Mouse (Mus musculus): Measurements from ENCODE around the gene Stab1. TPM values are rescaled to one million over a fixed set of nuclear protein-coding genes. Genes with fewer than 3 reads are reported as not detected.

Gene Stab1
- polyA plus RNA-seq, 2 experiments: 18.9 to 19.3 TPM

- H3K4me3 ChIP-seq (ENCODE audit: insufficient read depth in 1 of 2, low read depth in 2 of 2, low read length in 2 of 2): no peak overlapping the region
- H3K27ac ChIP-seq: no peak overlapping the region
- H3K4me1 ChIP-seq (replicated peaks; ENCODE audit: control insufficient read depth in 2 of 2, insufficient read depth in 2 of 2, low read length in 1 of 2): 0 out of 4 replicates have a peak, but pooled peaks cover under 1 to 2% of the 10 kb centered on the region in 2 experiments
- no peak for DNase-seq (ENCODE audit: low read depth in 3 of 3, low spot score in 3 of 3)
- no peak overlapping the region for H3K4me2 ChIP-seq (ENCODE audit: low read depth)
- H3K36me3 ChIP-seq (replicated peaks; ENCODE audit: control insufficient read depth, insufficient read depth, low read depth): peaks cover 33% of the 10 kb centered on the region
- no peak overlapping the region for H3K9ac ChIP-seq (replicated peaks)
- no peak for ATAC-seq (ENCODE audit: insufficient read depth)
- H3K9me3 ChIP-seq (ENCODE audit: control insufficient read depth, low read length): no peaks in the 10 kb centered on the region
- WGBS (ENCODE audit: insufficient replicate concordance): 9% methylated on average over 6 of the region's 6 CpGs
- H3K27me3 ChIP-seq (ENCODE audit: control insufficient read depth, insufficient read depth, low read length): no peaks in the 10 kb centered on the region
- no peak for TF ChIP-seq CTCF (IDR thresholded peaks at IDR 0.05; ENCODE audit: low read depth)
- no peak for TF ChIP-seq EP300 (IDR thresholded peaks at IDR 0.05; ENCODE audit: low read depth)
Measured at GRCm38 (mm10) chr14:31169508-31169907, 1.1 kb upstream of the Stab1 start.

GRCm38 (mm10) chr14:31166827-31167226 lies 1.6 kb downstream of the Stab1 start:
- Histone ChIP-seq H3K27me3 (ENCODE audit: control insufficient read depth, insufficient read depth, low read length) (no peaks in the 10 kb centered on the region), H3K27ac (no peak overlapping the region), H3K4me3 (ENCODE audit: insufficient read depth in 1 of 2, low read depth in 2 of 2, low read length in 2 of 2) (peak overlapping the region; percentile 11 to 20; a peak in 3 of 4 replicates), H3K4me2 (ENCODE audit: low read depth) (no peak overlapping the region), H3K4me1 (replicated peaks; ENCODE audit: control insufficient read depth in 2 of 2, insufficient read depth in 2 of 2, low read length in 1 of 2) (peaks cover 8% of the 10 kb centered on the region in 2 experiments), H3K9ac (replicated peaks) (no peak overlapping the region), H3K9me3 (ENCODE audit: control insufficient read depth, low read length) (no peaks in the 10 kb centered on the region), H3K36me3 (replicated peaks; ENCODE audit: control insufficient read depth, insufficient read depth, low read depth) (peaks cover 11% of the 10 kb centered on the region)
- TF ChIP-seq EP300 (IDR thresholded peaks at IDR 0.05; ENCODE audit: low read depth) (no peak), CTCF (IDR thresholded peaks at IDR 0.05; ENCODE audit: low read depth) (no peak)
- ATAC-seq (ENCODE audit: insufficient read depth) (no peak), DNase-seq (ENCODE audit: low read depth in 3 of 3, low spot score in 3 of 3) (no peak)
- WGBS (ENCODE audit: insufficient replicate concordance): 37% methylated on average over 9 of the region's 9 CpGs

- H3K4me2 ChIP-seq (ENCODE audit: low read depth): no peak overlapping the region; the same call in 1 of the 2 replicates
- no peaks in the 10 kb centered on the region for H3K27me3 ChIP-seq (ENCODE audit: control insufficient read depth, insufficient read depth, low read length)
- H3K4me1 ChIP-seq (replicated peaks; ENCODE audit: control insufficient read depth in 2 of 2, insufficient read depth in 2 of 2, low read length in 1 of 2): peaks cover 8% of the 10 kb centered on the region in 2 experiments
- DNase-seq (ENCODE audit: low read depth in 3 of 3, low spot score in 3 of 3): peak in 1 of 3 experiments; percentile 45
- no peak overlapping the region for H3K9ac ChIP-seq (replicated peaks)
- 10% methylated on average over 10 of the region's 10 CpGs for WGBS (ENCODE audit: insufficient replicate concordance)
- peaks cover 4% of the 10 kb centered on the region for H3K36me3 ChIP-seq (replicated peaks; ENCODE audit: control insufficient read depth, insufficient read depth, low read depth)
- TF ChIP-seq EP300 (IDR thresholded peaks at IDR 0.05; ENCODE audit: low read depth): no peak
- TF ChIP-seq CTCF (IDR thresholded peaks at IDR 0.05; ENCODE audit: low read depth): no peak
- ATAC-seq (ENCODE audit: insufficient read depth): no peak
- H3K9me3 ChIP-seq (ENCODE audit: control insufficient read depth, low read length): no peaks in the 10 kb centered on the region
- no peak overlapping the region for H3K4me3 ChIP-seq (ENCODE audit: insufficient read depth in 1 of 2, low read depth in 2 of 2, low read length in 2 of 2)
- H3K27ac ChIP-seq: no peak overlapping the region
Measured at GRCm38 (mm10) chr14:31165991-31166630, 2.3 kb downstream of the Stab1 start.

DNA sequence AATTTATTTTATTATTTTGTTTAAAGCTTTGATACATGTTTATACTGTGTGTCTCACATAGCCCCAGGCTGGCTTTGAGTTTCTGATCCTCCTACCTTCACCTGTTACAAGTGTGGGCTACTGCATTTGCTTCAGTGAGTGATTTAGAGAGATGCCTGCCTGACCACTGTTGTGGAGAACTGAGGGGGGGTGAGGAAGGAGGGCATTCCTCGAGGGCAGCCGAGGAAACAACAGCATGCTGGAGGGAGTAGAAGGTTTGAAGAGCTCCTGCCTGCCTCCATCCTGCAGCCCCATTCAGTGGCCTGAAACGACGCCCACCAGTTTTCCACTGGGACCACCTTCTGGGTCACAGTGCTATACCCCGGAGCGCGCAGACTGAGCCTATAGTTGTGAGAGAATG lies 3.0 kb downstream of the Stab1 start:
- ATAC-seq (ENCODE audit: insufficient read depth) (no peak), DNase-seq (ENCODE audit: low read depth in 3 of 3, low spot score in 3 of 3) (no peak)
- TF ChIP-seq EP300 (IDR thresholded peaks at IDR 0.05; ENCODE audit: low read depth) (no peak), CTCF (IDR thresholded peaks at IDR 0.05; ENCODE audit: low read depth) (no peak)
- WGBS (ENCODE audit: insufficient replicate concordance): 25% methylated on average over 7 of the region's 7 CpGs
- Histone ChIP-seq H3K36me3 (replicated peaks; ENCODE audit: control insufficient read depth, insufficient read depth, low read depth) (no peaks in the 10 kb centered on the region), H3K4me3 (ENCODE audit: insufficient read depth in 1 of 2, low read depth in 2 of 2, low read length in 2 of 2) (no peak overlapping the region), H3K9me3 (ENCODE audit: control insufficient read depth, low read length) (no peaks in the 10 kb centered on the region), H3K4me2 (ENCODE audit: low read depth) (no peak overlapping the region), H3K27me3 (ENCODE audit: control insufficient read depth, insufficient read depth, low read length) (no peaks in the 10 kb centered on the region), H3K9ac (replicated peaks) (no peak overlapping the region), H3K4me1 (replicated peaks; ENCODE audit: control insufficient read depth in 2 of 2, insufficient read depth in 2 of 2, low read length in 1 of 2) (peaks cover 8% of the 10 kb centered on the region in 2 experiments), H3K27ac (no peak overlapping the region)

DNA sequence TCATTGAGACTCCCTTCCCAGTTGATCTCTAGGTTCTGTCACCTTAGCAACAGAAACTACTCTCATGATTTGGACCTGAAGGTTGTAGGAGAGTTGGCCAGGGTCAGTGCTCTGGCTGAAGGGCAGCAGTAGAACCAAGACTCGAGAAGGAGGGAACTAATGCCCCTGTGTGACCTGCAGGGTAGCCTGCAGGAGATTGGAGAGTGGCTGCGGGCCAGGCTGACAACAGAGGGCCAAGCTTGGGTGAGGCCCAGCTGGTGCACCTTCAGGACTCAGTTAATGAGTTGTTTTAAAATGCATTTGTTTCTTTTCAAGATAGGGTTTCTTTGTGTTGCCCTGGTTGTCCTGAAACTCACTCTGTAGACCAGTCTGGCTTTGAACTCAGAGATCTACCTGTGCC lies 3.4 kb downstream of the Stab1 start:
- no peak for TF ChIP-seq CTCF (IDR thresholded peaks at IDR 0.05; ENCODE audit: low read depth)
- TF ChIP-seq EP300 (IDR thresholded peaks at IDR 0.05; ENCODE audit: low read depth): no peak
- Histone ChIP-seq H3K27me3 (ENCODE audit: control insufficient read depth, insufficient read depth, low read length) (no peaks in the 10 kb centered on the region), H3K27ac (no peak overlapping the region), H3K36me3 (replicated peaks; ENCODE audit: control insufficient read depth, insufficient read depth, low read depth) (no peaks in the 10 kb centered on the region), H3K9me3 (ENCODE audit: control insufficient read depth, low read length) (no peaks in the 10 kb centered on the region), H3K4me2 (ENCODE audit: low read depth) (no peak overlapping the region), H3K4me3 (ENCODE audit: insufficient read depth in 1 of 2, low read depth in 2 of 2, low read length in 2 of 2) (no peak overlapping the region), H3K4me1 (replicated peaks; ENCODE audit: control insufficient read depth in 2 of 2, insufficient read depth in 2 of 2, low read length in 1 of 2) (peaks cover 8% of the 10 kb centered on the region in 2 experiments), H3K9ac (replicated peaks) (no peak overlapping the region)
- no peak for ATAC-seq (ENCODE audit: insufficient read depth)
- DNase-seq (ENCODE audit: low read depth in 3 of 3, low spot score in 3 of 3): no peak
- WGBS (ENCODE audit: insufficient replicate concordance): 46% methylated on average over 2 of the region's 2 CpGs

All from liver, embryonic 14.5 days (tissue).